Mouse (Mus musculus) thymus, postnatal 0 days (tissue): ENCODE measurements around the gene Dgkd. TPM values are rescaled to one million over a fixed set of nuclear protein-coding genes. Genes with fewer than 3 reads are reported as not detected.

ENCODE experiments used
- DNase-seq: peaks from one replicate; pipeline ENCODE4 v3.0.0-alpha.2; 2015; ENCODE audit warnings: low spot score
- polyA plus RNA-seq: library from polyadenylated mRNA; unstranded; fragments of >200 nt; fragmentation: Nextera tagmentation; extraction: Ambion mirVana; gene quantifications from 2 replicates; pipeline ENCODE4 v1.2.1, GENCODE M21; 2015

The Dgkd gene
- polyA plus RNA-seq, 1 experiment from 2014 or later, result 80.7 TPM

- peak; percentile 13 for DNase-seq
These were observed 82.0 kb downstream of the Dgkd start for GRCm38 (mm10) chr1:87935095-87935494.

GRCm38 (mm10) chr1:87935546-87935945 lies 82.5 kb downstream of the Dgkd start:
- DNase-seq, result no peak

- peak; percentile 22 for DNase-seq
These were observed 83.0 kb downstream of the Dgkd start for GRCm38 (mm10) chr1:87936075-87936474.

GRCm38 (mm10) chr1:87936516-87936915 lies 83.4 kb downstream of the Dgkd start:
- peak; percentile 51 for DNase-seq

- DNase-seq, result no peak
These were observed 88.7 kb downstream of the Dgkd start for GRCm38 (mm10) chr1:87941765-87942164.

- no peak for DNase-seq
These were observed 94.6 kb downstream of the Dgkd start for GRCm38 (mm10) chr1:87947681-87948091.

- DNase-seq, result no peak
These were observed 98.6 kb downstream of the Dgkd start for GRCm38 (mm10) chr1:87951641-87952040.

GRCm38 (mm10) chr1:87953073-87953472 lies 100.0 kb downstream of the Dgkd start:
- no peak for DNase-seq

- DNase-seq, result no peak
These were observed 105.8 kb downstream of the Dgkd start for GRCm38 (mm10) chr1:87958931-87959330.

GRCm38 (mm10) chr1:87959532-87959931 lies 106.4 kb downstream of the Dgkd start:
- DNase-seq, result no peak

- no peak for DNase-seq
These were observed 106.9 kb downstream of the Dgkd start for GRCm38 (mm10) chr1:87959998-87960431.

GRCm38 (mm10) chr1:87960752-87961151 lies 107.7 kb downstream of the Dgkd start:
- DNase-seq, result no peak

GRCm38 (mm10) chr1:87961459-87962167 lies 108.5 kb downstream of the Dgkd start:
- no peak for DNase-seq

GRCm38 (mm10) chr1:87970381-87970780 lies 117.3 kb downstream of the Dgkd start:
- DNase-seq, result no peak

GRCm38 (mm10) chr1:87982291-87982690 lies 129.2 kb downstream of the Dgkd start:
- DNase-seq, result no peak

- DNase-seq, result no peak
These were observed 139.6 kb downstream of the Dgkd start for GRCm38 (mm10) chr1:87992716-87993115.

Other genes starting within 250 kb of the Dgkd start
- 41.0 and 43.6 TPM in 2 replicates for gene Inpp5d, start 233.0 kb upstream of the Dgkd start, polyA plus RNA-seq
- 25.7 and 27.2 TPM in 2 replicates for gene Atg16l1, start 97.4 kb upstream of the Dgkd start, polyA plus RNA-seq
- gene Sag, start 49.6 kb upstream of the Dgkd start, polyA plus RNA-seq, result 1.2 and 1.8 TPM in 2 replicates
- 11.4 and 13.0 TPM in 2 replicates for gene Usp40, start 155.3 kb downstream of the Dgkd start, polyA plus RNA-seq
- not detected in 2 replicates for gene Ugt1a10, start 202.1 kb downstream of the Dgkd start, polyA plus RNA-seq
- not detected in 2 replicates for gene Ugt1a9, start 217.5 kb downstream of the Dgkd start, polyA plus RNA-seq
- gene Ugt1a8, start 234.5 kb downstream of the Dgkd start, polyA plus RNA-seq, result not detected in 2 replicates
- gene Ugt1a7c, start 241.8 kb downstream of the Dgkd start, polyA plus RNA-seq, result 1.7 and 2.4 TPM in 2 replicates
- gene Ugt1a6b, start 250.0 kb downstream of the Dgkd start, polyA plus RNA-seq, result 0.08 TPM in 1 of 2 replicates, not detected in the other